Mouse (Mus musculus): ENCODE results near the gene Map4k3. TPM values are rescaled to one million over a fixed set of nuclear protein-coding genes. Genes with fewer than 3 reads are reported as not detected.
"Not testable (repeated sequence)": the region's sequence is repeated elsewhere in the genome, so short reads cannot be mapped to it uniquely, and the experiment has no call there.

Map4k3 gene
- 21.3 and 21.5 TPM in 2 replicates for polyA plus RNA-seq (2015; fragmentation: Nextera tagmentation; extraction: Ambion mirVana)

DNA sequence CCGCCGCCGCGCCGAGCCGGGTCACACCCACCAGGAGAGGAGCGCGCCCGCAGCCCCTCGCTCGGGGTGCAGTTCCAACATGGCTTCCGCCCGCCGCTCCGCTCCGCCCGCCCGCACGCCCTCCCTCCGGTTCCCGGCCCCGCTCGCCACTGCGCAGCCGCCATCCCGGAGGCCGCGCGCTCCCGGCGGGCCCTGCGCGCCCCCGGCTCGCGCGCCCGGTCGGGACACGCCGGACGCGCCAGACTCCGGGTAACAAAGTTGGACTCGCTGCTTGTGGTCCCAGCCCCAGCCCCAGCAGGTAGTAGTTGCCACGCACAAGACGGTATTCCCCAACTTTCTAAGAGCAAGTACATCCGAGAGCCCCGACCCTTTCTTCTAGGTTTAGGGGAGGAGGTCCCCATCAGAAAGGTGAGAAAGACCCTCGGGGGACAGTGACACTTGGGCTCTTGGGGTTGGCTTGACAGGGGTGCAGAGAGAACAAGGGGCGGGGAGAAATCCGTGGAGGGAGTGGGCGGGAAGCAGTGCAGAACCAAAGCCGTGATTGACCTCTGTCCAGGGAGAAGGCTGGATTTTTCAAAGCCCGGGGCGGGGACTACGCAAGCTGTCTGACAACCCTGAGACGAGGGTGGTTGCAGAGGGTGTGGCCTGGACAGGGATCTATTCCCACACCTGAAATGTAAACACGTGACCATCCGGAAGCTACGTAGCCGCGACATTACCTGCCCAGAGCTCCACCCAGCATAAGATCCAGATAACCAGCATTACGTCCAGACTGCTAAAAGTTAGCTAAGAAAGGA, at the start of gene Map4k3:
Gene Map4k3 (minus strand): TSS at position 424 of the 797 bp plus-strand sequence.
- Histone ChIP-seq H3K4me3 (peak within 1 kb of the TSS; percentile 93), H3K4me1 (peaks cover 40% of the 10 kb centered on the region), H3K9ac (peak within 1 kb of the TSS; percentile 97), H3K9me3 (replicated peaks) (no peaks in the 10 kb centered on the region; the same call in 1 of the 2 replicates), H3K27ac (peak within 1 kb of the TSS; percentile 85), H3K36me3 (ENCODE audit: poor library complexity, severe bottlenecking) (peaks cover 7% of the 10 kb centered on the region; the same call in 1 of the 2 replicates), H3K27me3 (no peaks in the 10 kb centered on the region), H3K4me2 (peak within 1 kb of the TSS; percentile 82)
- under 1% methylated on average over 52 of the region's 64 CpGs for WGBS
- ATAC-seq: peak; percentile 96

DNA sequence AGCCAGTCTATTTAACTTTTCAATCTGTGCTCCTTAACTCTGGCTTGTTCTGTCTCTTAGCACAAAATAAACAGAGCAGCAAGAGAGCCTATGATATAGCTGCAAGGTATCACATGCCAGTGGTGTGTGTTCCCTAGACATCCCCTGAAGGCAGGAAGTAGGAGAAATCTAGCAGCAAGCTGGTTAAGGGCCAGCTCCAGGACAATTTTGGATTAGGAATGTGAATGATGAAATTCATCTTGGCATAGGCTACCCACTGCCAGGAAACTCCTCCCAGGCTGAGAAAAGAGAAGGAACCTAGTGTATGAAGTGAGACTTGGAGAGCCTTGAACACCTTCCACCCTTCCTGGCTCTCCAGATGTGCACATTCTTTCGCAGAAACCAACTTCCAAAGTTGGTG, 49.3 kb upstream of the Map4k3 start:
- no peak overlapping the region for H3K4me3 ChIP-seq
- H3K27me3 ChIP-seq: no peaks in the 10 kb centered on the region
- H3K27ac ChIP-seq: no peak overlapping the region
- H3K4me2 ChIP-seq: no peak overlapping the region
- 86% methylated on average over 1 of the region's 1 CpGs for WGBS
- no peaks in the 10 kb centered on the region for H3K36me3 ChIP-seq (ENCODE audit: poor library complexity, severe bottlenecking)
- no peaks in the 10 kb centered on the region for H3K9me3 ChIP-seq (replicated peaks)
- H3K9ac ChIP-seq: no peak overlapping the region
- no peak for ATAC-seq
- peaks cover 5% of the 10 kb centered on the region for H3K4me1 ChIP-seq

DNA sequence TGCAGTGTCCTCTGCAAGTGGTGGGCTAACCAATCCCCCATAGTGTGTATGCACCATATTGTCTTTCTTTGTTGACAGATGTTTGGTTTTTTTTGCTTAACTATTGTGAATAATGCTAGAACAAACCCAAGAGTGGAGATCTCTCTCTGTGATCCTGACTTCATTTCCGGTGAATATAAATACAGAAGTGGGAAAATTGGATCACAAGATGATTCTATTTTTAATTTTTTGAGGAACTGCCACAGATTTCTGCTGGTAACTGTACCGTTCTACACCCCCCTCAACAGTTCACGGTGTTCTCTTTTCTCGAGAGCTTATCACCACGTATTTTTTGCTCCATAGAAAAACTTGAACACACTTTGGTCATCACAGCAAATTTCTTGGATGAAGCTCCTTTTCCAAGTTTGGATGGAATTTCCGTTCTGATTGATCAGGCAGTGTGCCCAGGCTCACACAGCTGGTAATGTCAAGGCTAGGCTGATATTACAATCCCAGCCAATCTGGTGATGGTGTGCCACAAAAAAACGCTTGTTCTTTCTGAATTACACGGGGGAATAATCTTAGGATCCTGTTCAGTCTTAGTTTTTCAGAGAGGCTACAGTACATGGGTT, 47.0 kb upstream of the Map4k3 start:
- no peaks in the 10 kb centered on the region for H3K36me3 ChIP-seq (ENCODE audit: poor library complexity, severe bottlenecking)
- WGBS: 80% methylated on average over 8 of the region's 8 CpGs
- H3K4me3 ChIP-seq: no peak overlapping the region
- no peak for ATAC-seq
- H3K9ac ChIP-seq: no peak overlapping the region
- H3K4me1 ChIP-seq: peaks cover 8% of the 10 kb centered on the region
- H3K4me2 ChIP-seq: no peak overlapping the region
- H3K9me3 ChIP-seq (replicated peaks): no peaks in the 10 kb centered on the region
- no peaks in the 10 kb centered on the region for H3K27me3 ChIP-seq
- H3K27ac ChIP-seq: no peak overlapping the region

DNA sequence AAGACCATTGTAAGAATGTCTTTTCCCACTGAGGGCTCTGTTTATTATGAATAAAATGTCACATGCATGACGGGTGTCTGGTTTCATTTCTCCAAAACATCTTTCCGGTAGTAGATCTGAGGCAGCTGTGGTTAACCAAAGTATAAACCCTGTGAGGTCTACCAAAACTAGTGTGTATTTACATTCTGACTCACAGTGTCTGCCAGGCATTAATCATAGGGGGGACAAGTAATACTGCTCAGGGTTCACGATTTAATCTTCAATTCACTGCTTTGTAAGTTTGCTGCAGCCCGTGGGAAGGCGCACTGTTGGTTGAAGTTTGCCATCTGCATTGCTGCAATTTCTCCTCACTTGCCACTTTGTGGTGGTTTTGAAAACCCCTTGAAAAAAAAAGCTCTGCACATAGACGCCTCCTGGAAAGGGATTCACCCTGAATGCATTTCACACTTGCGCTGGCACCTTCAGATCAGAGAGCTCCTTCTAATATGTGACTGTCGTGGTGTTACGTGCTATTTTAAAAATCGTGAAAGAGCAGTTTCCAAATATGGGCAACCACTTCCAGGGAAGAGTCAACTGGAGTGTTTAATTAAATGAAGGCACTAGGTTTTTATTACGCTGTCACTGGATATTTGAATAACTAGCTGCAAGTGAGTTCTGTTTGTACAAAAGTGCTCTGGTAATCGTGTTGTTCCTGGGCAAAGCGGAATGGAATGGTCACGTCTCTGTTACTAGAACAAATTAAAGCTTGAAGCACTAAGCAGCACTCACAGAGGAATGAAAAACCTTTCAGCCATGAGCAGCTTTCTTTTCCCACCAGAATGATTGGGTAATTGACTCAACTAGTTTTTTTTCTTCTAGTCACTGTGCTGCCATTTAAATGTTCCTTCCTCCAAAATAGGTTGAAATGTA, 44.5 kb upstream of the Map4k3 start:
- 61% methylated on average over 14 of the region's 14 CpGs for WGBS
- H3K27ac ChIP-seq: 0 out of 2 replicates have a peak overlapping the region, but pooled peaks have one; percentile 44
- peaks cover 8% of the 10 kb centered on the region for H3K4me1 ChIP-seq
- no peaks in the 10 kb centered on the region for H3K9me3 ChIP-seq (replicated peaks)
- H3K9ac ChIP-seq: no peak overlapping the region
- no peaks in the 10 kb centered on the region for H3K27me3 ChIP-seq
- ATAC-seq: no peak
- no peak overlapping the region for H3K4me2 ChIP-seq
- no peak overlapping the region for H3K4me3 ChIP-seq
- H3K36me3 ChIP-seq (ENCODE audit: poor library complexity, severe bottlenecking): no peaks in the 10 kb centered on the region

DNA sequence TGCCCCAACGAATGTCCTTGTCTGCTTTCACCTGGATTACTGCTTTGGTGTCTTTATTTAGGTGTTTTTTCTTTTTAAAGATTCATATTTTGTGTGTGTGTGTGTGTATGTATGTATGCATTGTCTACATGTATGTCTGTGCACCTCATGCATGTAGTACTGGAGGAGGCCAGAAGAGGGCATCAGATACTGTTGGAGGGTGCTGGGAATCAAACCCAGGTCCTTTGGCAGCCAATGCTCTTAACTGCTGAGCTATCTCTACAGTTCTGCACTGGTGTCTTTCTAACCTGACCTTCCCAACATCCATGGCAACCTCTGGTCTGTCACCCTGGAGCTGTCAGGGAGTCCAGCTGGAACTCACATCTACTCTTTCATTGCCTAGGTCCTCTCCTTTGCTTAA, 41.8 kb upstream of the Map4k3 start:
- Histone ChIP-seq H3K4me1 (peaks cover 8% of the 10 kb centered on the region), H3K9ac (no peak overlapping the region), H3K27ac (no peak overlapping the region), H3K4me2 (no peak overlapping the region), H3K4me3 (no peak overlapping the region), H3K9me3 (replicated peaks) (no peaks in the 10 kb centered on the region), H3K27me3 (no peaks in the 10 kb centered on the region), H3K36me3 (ENCODE audit: poor library complexity, severe bottlenecking) (no peaks in the 10 kb centered on the region)
- no peak for ATAC-seq
- WGBS: 71% methylated on average over 1 of the region's 1 CpGs

DNA sequence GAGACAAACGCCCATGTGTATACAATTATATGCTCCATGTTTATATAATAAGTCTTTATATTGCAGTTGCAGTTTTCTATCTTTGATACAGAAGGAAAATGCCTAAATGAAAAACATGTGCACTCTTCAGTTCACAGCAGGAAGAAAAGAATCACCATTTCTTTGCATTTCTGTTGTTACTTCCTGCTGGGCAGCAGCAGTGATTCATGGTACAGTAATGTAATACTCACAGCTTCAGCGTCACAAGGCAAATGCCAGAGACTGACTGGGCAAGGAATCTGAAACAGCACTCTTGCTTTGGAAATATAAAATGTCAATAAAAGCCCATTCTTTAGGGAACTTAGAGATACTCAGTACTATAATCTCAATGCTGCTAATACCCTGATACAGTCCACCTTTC, 36.9 kb upstream of the Map4k3 start:
- WGBS: 80% methylated on average over 2 of the region's 2 CpGs

DNA sequence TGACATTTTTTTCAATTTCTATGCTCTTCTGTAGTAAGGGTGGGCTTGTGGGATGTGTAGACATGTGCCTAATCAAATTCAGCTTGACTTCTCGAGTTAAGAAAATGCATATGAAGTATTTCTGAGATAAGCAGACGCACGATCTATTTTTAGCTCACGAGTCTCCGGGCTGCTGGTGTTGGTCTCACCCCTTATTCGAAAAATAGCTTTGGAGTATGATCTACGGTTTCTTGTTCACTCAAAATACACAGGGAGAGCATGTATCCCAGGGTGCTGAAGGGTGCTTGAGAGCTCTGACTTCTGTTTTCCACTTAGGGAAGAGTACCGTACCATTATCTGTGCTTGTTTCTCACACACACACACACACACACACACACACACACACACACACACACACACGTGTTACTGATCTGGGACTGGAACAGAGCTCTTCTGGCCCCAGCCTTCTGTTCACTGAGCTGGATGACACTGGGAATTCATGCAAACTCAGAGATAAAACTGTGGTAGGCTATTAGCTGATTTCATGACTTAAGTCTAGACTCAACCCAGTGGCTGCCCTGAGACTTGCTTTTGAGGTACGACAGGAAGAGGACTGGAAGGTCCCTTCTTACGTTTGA, 34.9 kb upstream of the Map4k3 start:
- Histone ChIP-seq H3K4me3 (no peak overlapping the region), H3K9me3 (replicated peaks) (no peaks in the 10 kb centered on the region), H3K9ac (no peak overlapping the region), H3K27me3 (no peaks in the 10 kb centered on the region), H3K4me2 (no peak overlapping the region), H3K27ac (no peak overlapping the region), H3K4me1 (no peaks in the 10 kb centered on the region), H3K36me3 (ENCODE audit: poor library complexity, severe bottlenecking) (no peaks in the 10 kb centered on the region)
- ATAC-seq: peak; percentile 77
- WGBS: 74% methylated on average over 11 of the region's 11 CpGs

More for the DNA sequence above, 36.9 kb upstream of the Map4k3 start:
- no peak overlapping the region for H3K4me3 ChIP-seq
- H3K9ac ChIP-seq: no peak overlapping the region
- H3K27me3 ChIP-seq: no peaks in the 10 kb centered on the region
- H3K9me3 ChIP-seq (replicated peaks): no peaks in the 10 kb centered on the region
- no peaks in the 10 kb centered on the region for H3K36me3 ChIP-seq (ENCODE audit: poor library complexity, severe bottlenecking)
- ATAC-seq: no peak
- no peaks in the 10 kb centered on the region for H3K4me1 ChIP-seq
- H3K27ac ChIP-seq: no peak overlapping the region
- H3K4me2 ChIP-seq: no peak overlapping the region

DNA sequence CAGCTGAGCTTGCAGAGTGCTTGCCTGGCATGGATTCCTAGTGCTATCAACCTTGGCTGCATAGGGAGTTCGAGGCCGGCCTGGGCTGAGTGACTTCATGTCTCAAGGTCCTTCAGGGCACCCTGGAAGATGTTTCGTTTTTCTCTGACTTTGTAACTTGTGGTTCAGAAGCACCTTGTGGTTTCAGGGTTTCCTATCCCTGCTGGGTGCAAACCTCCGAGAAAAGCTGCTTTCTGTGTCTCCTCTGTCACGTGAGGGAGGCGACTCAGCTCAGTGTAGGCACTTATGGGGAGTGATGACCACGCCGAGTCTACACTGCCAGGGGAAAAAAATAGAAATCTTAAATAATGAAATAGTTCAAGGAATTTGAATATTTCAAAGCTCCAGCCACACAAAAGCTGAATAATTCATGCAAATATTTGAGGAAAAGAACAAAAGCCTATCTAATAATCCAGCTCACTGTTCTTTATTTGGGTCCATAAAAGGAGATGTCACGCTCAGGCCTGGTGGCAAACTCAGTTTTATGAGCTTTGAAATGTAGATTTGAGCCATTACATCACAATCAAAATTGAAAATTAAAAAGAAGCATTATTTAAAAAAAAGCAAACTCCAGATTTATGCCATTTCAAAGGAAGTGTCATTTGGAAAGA, 34.2 kb upstream of the Map4k3 start:
- no peaks in the 10 kb centered on the region for H3K4me1 ChIP-seq
- no peaks in the 10 kb centered on the region for H3K36me3 ChIP-seq (ENCODE audit: poor library complexity, severe bottlenecking)
- no peaks in the 10 kb centered on the region for H3K27me3 ChIP-seq
- no peak for ATAC-seq
- no peak overlapping the region for H3K27ac ChIP-seq
- no peaks in the 10 kb centered on the region for H3K9me3 ChIP-seq (replicated peaks)
- no peak overlapping the region for H3K4me3 ChIP-seq
- 77% methylated on average over 9 of the region's 9 CpGs for WGBS
- no peak overlapping the region for H3K9ac ChIP-seq
- H3K4me2 ChIP-seq: no peak overlapping the region

DNA sequence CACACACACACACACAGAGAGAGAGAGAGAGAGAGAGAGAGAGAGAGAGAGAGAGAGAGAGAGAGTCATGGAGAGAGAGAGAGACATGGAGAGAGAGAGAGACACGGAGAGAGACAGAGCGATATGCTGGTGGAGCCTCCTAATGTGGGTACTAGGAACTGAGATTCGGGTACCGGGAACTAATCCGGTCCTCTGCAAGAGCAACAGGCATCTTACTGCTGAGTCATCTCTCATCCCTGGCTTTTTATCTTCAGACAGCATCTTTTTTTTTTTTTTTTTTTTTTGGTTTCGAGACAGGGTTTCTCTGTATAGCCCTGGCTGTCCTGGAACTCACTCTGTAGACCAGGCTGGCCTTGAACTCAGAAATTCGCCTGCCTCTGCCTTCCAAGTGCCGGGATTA, 32.9 kb upstream of the Map4k3 start:
- H3K27me3 ChIP-seq; H3K4me2 ChIP-seq; H3K9me3 ChIP-seq (replicated peaks); H3K9ac ChIP-seq; H3K4me3 ChIP-seq; H3K27ac ChIP-seq; H3K36me3 ChIP-seq (ENCODE audit: poor library complexity, severe bottlenecking); H3K4me1 ChIP-seq; ATAC-seq: not testable (repeated sequence)
- 88% methylated on average over 7 of the region's 8 CpGs for WGBS

DNA sequence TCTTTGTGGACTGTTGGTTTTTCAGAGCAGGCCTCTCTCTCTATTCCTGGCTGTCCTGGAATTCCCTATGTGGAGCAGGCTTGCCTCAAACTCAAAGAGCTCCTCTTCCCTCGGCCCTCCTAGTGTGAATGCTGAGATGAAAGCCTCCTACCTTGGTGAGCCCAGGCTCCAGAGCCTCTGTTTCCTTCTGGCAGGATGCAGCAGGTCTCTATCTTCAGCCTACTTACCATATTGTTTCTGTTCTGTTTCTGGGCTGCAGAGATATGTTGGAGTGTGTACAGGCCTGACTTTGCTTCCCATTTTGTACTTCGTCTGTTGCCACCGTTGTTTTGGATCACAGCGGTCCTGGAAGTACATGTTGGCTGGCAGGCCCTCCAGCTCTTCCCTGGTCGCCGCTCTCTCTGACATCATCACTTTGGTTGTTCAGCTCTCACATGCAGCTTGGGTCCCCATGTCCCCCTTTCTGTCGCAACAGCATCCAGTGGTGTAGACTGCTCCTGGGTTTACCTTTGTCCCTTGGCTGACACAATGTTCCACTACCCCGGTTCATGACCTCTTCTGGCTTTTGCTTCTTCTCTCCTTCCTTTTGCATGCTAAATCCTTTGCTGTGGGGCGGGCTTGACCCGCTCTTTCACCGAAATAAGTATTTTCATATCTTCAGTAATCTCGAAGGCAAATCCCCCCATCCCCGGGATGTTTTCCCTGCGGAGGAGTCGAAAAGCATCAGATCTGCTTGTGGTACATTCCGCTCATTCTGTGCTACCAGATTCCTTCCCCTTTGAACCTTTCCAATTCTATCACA, 32.3 kb upstream of the Map4k3 start:
- no peaks in the 10 kb centered on the region for H3K36me3 ChIP-seq (ENCODE audit: poor library complexity, severe bottlenecking)
- no peaks in the 10 kb centered on the region for H3K4me1 ChIP-seq
- no peaks in the 10 kb centered on the region for H3K27me3 ChIP-seq
- WGBS: 92% methylated on average over 16 of the region's 16 CpGs
- no peaks in the 10 kb centered on the region for H3K9me3 ChIP-seq (replicated peaks)
- no peak overlapping the region for H3K9ac ChIP-seq
- no peak overlapping the region for H3K4me2 ChIP-seq
- no peak overlapping the region for H3K27ac ChIP-seq
- no peak for ATAC-seq
- no peak overlapping the region for H3K4me3 ChIP-seq

DNA sequence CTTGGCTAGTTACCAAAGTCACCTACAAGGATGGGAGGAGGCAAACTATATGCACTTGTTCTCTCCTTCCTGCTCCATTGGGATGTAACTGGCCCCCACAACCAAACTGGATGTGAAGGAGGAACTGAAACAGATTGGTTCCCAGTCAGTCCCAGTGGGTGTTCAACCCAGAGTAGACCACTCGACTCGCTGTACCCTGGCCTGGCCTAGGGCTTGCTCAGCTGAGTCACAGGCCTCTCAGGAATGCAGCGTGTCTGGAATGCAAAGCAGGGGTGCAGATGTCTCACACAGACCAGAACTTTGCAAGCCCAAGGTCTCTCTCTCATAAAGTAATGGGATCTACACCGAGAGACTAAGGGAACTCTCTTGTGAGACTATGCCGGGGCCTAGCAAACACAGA, 27.8 kb upstream of the Map4k3 start:
- Histone ChIP-seq H3K4me1 (no peaks in the 10 kb centered on the region), H3K27ac (no peak overlapping the region), H3K27me3 (no peaks in the 10 kb centered on the region), H3K4me3 (no peak overlapping the region), H3K4me2 (no peak overlapping the region), H3K9ac (no peak overlapping the region), H3K36me3 (ENCODE audit: poor library complexity, severe bottlenecking) (no peaks in the 10 kb centered on the region), H3K9me3 (replicated peaks) (no peaks in the 10 kb centered on the region)
- WGBS: 86% methylated on average over 5 of the region's 5 CpGs
- ATAC-seq: no peak

All from forebrain, embryonic 13.5 days (tissue).